Mouse (Mus musculus): ENCODE measurements around the gene Ech1.

DNA sequence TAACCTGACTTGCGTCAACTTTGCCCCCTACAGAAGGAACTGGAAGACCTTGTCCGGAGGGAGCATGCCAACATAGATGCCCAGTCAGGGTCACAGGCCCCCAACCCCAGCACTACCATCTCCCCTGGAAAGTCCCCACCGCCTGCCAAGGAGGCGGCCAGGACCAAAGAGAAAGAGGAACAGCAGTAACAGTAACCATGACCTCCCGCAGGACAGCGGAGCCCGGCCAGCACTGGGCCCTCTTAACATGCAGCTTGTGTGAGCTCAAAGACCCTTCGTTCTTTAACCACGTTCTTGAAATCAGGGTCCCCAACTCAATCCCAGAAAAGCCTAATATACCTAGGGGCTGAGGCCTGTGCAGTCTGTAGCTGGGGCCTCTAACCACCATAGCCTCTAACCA, 37.1 kb upstream of the Ech1 start:
- TF ChIP-seq CTCF (IDR thresholded peaks at IDR 0.05; ENCODE audit: low read depth, low read length): no peak
- no peak for TF ChIP-seq POLR2A (IDR thresholded peaks at IDR 0.05; ENCODE audit: borderline replicate concordance, low read depth, low read length)
